Mouse (Mus musculus): ENCODE results near the gene Phyhipl. TPM values are rescaled to one million over a fixed set of nuclear protein-coding genes. Genes with fewer than 3 reads are reported as not detected.

The Phyhipl gene
- polyA plus RNA-seq, 1 experiment from 2014 or later: 1.3 TPM

GRCm38 (mm10) chr10:70686941-70687703, 31.4 kb upstream of the Phyhipl start:
- no peak for ATAC-seq (ENCODE audit: insufficient number of reproducible peaks, insufficient read depth, low FRiP score, low read depth)
- 74% methylated on average over 11 of the region's 11 CpGs for WGBS
- H3K36me3 ChIP-seq (ENCODE audit: control insufficient read depth, insufficient read depth, low read length): no peaks in the 10 kb centered on the region
- H3K27me3 ChIP-seq (ENCODE audit: control insufficient read depth, insufficient read depth, low read length): no peaks in the 10 kb centered on the region
- H3K9me3 ChIP-seq (ENCODE audit: control insufficient read depth, low read length): 0 out of 2 replicates have a peak, but pooled peaks cover 4% of the 10 kb centered on the region
- no peak overlapping the region for H3K4me2 ChIP-seq (ENCODE audit: low read length)
- no peak overlapping the region for H3K4me3 ChIP-seq (ENCODE audit: control insufficient read depth in 1 of 2, insufficient read depth in 1 of 2, low read depth in 1 of 2, low read length in 2 of 2)
- H3K4me1 ChIP-seq (ENCODE audit: control insufficient read depth in 2 of 2, insufficient read depth in 2 of 2, low read length in 2 of 2): peaks cover 4 to 7% of the 10 kb centered on the region in 2 experiments; a peak in 3 of 4 replicates
- no peak overlapping the region for H3K27ac ChIP-seq (replicated peaks in 1 of 2; ENCODE audit: control insufficient read depth in 1 of 2, insufficient read depth in 1 of 2, low read depth in 2 of 2, low read length in 2 of 2)
- H3K9ac ChIP-seq (ENCODE audit: low read length): no peak overlapping the region

DNA sequence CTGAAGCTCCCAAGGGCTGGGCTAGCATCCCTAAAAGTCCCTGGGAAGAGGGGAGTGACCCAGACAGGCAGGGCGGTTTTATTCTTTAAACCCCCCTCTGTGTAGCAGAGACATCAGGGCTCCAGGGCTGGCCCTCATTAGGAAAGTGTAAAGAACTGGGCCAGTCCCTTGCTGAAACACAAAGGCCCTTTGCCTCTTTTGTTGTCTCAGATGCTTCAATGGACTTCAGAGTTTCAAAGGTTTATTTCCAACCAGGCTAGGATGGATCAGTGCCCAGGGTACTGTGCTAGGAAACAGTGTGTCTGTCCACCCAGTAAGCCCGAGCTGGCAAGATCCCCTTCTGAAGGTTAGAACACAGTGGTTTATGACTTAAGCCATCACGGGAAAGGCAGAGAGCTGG, 30.7 kb upstream of the Phyhipl start:
- WGBS: 47% methylated on average over 3 of the region's 3 CpGs
- Histone ChIP-seq H3K9me3 (ENCODE audit: control insufficient read depth, low read length) (0 out of 2 replicates have a peak, but pooled peaks cover 4% of the 10 kb centered on the region), H3K36me3 (ENCODE audit: control insufficient read depth, insufficient read depth, low read length) (no peaks in the 10 kb centered on the region)

DNA sequence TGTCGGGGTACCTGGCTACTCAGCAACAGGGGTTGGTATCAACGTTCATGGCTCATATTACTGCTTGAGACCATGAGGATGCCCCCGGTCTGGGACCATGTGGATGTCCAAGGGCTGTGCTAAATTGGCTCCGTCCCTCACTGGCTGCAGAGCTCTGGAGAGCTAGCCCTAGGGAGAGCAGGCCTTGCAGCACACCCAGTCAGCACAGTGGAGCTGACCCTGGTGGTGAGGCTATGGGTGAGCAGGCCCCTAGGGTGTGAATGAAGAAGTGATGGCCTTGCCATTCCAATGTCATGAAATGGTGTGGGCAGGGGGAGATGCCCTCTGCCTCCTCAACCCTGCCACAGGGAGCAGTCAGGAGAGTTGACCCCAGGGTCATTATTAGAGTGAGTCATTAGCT, 27.7 kb upstream of the Phyhipl start:
- Histone ChIP-seq H3K27me3 (ENCODE audit: control insufficient read depth, insufficient read depth, low read length) (no peaks in the 10 kb centered on the region), H3K9ac (ENCODE audit: low read length) (no peak overlapping the region), H3K4me3 (ENCODE audit: control insufficient read depth in 1 of 2, insufficient read depth in 1 of 2, low read depth in 1 of 2, low read length in 2 of 2) (no peak overlapping the region), H3K4me2 (ENCODE audit: low read length) (no peak overlapping the region), H3K4me1 (ENCODE audit: control insufficient read depth in 2 of 2, insufficient read depth in 2 of 2, low read length in 2 of 2) (peaks cover 1 to 2% of the 10 kb centered on the region in 2 experiments; a peak in 2 of 4 replicates), H3K9me3 (ENCODE audit: control insufficient read depth, low read length) (0 out of 2 replicates have a peak, but pooled peaks cover 4% of the 10 kb centered on the region), H3K27ac (replicated peaks in 1 of 2; ENCODE audit: control insufficient read depth in 1 of 2, insufficient read depth in 1 of 2, low read depth in 2 of 2, low read length in 2 of 2) (no peak overlapping the region), H3K36me3 (ENCODE audit: control insufficient read depth, insufficient read depth, low read length) (no peaks in the 10 kb centered on the region)
- 86% methylated on average over 4 of the region's 4 CpGs for WGBS
- no peak for ATAC-seq (ENCODE audit: insufficient number of reproducible peaks, insufficient read depth, low FRiP score, low read depth)

More for the DNA sequence above, 30.7 kb upstream of the Phyhipl start:
- Histone ChIP-seq H3K4me1 (ENCODE audit: control insufficient read depth in 2 of 2, insufficient read depth in 2 of 2, low read length in 2 of 2) (peaks cover 4 to 7% of the 10 kb centered on the region in 2 experiments; a peak in 3 of 4 replicates), H3K4me2 (ENCODE audit: low read length) (no peak overlapping the region), H3K9ac (ENCODE audit: low read length) (no peak overlapping the region), H3K4me3 (ENCODE audit: control insufficient read depth in 1 of 2, insufficient read depth in 1 of 2, low read depth in 1 of 2, low read length in 2 of 2) (no peak overlapping the region), H3K27me3 (ENCODE audit: control insufficient read depth, insufficient read depth, low read length) (no peaks in the 10 kb centered on the region), H3K27ac (replicated peaks in 1 of 2; ENCODE audit: control insufficient read depth in 1 of 2, insufficient read depth in 1 of 2, low read depth in 2 of 2, low read length in 2 of 2) (no peak overlapping the region)
- ATAC-seq (ENCODE audit: insufficient number of reproducible peaks, insufficient read depth, low FRiP score, low read depth): no peak

DNA sequence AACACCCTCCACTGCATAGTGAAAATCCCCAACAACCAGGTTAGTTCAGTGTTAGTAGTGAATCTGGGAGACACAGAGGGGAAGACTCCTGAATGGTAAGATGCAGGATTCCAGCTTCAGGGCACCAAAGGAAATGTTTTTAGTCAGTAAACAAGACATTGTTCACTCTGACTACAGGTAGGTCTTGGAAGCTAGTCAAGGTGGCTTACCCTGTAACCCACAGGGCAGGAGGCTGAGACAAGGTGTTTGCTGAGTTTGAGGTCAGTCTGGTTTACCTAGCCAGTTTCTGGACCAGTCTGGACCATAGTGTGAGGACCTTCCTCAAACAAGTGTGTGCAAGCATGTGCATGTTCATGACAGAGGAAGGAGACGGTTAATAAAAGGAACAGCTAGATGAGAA, 22.2 kb upstream of the Phyhipl start:
- no peak for ATAC-seq (ENCODE audit: insufficient number of reproducible peaks, insufficient read depth, low FRiP score, low read depth)
- Histone ChIP-seq H3K27me3 (ENCODE audit: control insufficient read depth, insufficient read depth, low read length) (no peaks in the 10 kb centered on the region), H3K27ac (replicated peaks in 1 of 2; ENCODE audit: control insufficient read depth in 1 of 2, insufficient read depth in 1 of 2, low read depth in 2 of 2, low read length in 2 of 2) (no peak overlapping the region), H3K9me3 (ENCODE audit: control insufficient read depth, low read length) (no peaks in the 10 kb centered on the region), H3K4me1 (ENCODE audit: control insufficient read depth in 2 of 2, insufficient read depth in 2 of 2, low read length in 2 of 2) (no peaks in the 10 kb centered on the region), H3K9ac (ENCODE audit: low read length) (no peak overlapping the region), H3K36me3 (ENCODE audit: control insufficient read depth, insufficient read depth, low read length) (no peaks in the 10 kb centered on the region), H3K4me2 (ENCODE audit: low read length) (no peak overlapping the region), H3K4me3 (ENCODE audit: control insufficient read depth in 1 of 2, insufficient read depth in 1 of 2, low read depth in 1 of 2, low read length in 2 of 2) (no peak overlapping the region)
- WGBS: 68% methylated on average over 1 of the region's 1 CpGs

- H3K36me3 ChIP-seq (ENCODE audit: control insufficient read depth, insufficient read depth, low read length): no peaks in the 10 kb centered on the region
- WGBS: 50% methylated on average over 6 of the region's 6 CpGs
- H3K9ac ChIP-seq (ENCODE audit: low read length): no peak overlapping the region
- no peaks in the 10 kb centered on the region for H3K4me1 ChIP-seq (ENCODE audit: control insufficient read depth in 2 of 2, insufficient read depth in 2 of 2, low read length in 2 of 2)
- H3K4me3 ChIP-seq (ENCODE audit: control insufficient read depth in 1 of 2, insufficient read depth in 1 of 2, low read depth in 1 of 2, low read length in 2 of 2): no peak overlapping the region
- no peaks in the 10 kb centered on the region for H3K27me3 ChIP-seq (ENCODE audit: control insufficient read depth, insufficient read depth, low read length)
- no peak for ATAC-seq (ENCODE audit: insufficient number of reproducible peaks, insufficient read depth, low FRiP score, low read depth)
- H3K9me3 ChIP-seq (ENCODE audit: control insufficient read depth, low read length): no peaks in the 10 kb centered on the region
- H3K27ac ChIP-seq (replicated peaks in 1 of 2; ENCODE audit: control insufficient read depth in 1 of 2, insufficient read depth in 1 of 2, low read depth in 2 of 2, low read length in 2 of 2): no peak overlapping the region
- no peak overlapping the region for H3K4me2 ChIP-seq (ENCODE audit: low read length)
Observed at GRCm38 (mm10) chr10:70656272-70656671, 507 bp upstream of the Phyhipl start.

DNA sequence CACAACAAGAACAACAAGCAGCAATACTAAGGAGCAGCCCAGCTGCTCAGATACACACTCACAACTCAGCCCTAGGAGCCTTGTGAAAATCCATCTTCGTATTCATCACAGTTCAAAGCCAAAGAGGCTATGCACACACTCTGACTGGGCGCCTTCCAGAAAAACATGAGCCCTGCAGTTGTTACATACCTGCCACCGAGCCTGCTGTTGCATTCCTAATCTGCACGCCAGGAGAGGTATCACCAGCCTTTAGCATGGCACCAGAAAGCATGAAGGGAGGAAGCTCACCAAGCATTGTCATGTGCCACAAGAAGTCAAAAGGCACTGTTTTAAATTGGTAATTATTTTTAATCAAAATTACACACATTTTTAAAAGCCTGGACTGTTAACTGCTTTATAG, 1.1 kb downstream of the Phyhipl start:
- no peak overlapping the region for H3K4me2 ChIP-seq (ENCODE audit: low read length)
- no peak for ATAC-seq (ENCODE audit: insufficient number of reproducible peaks, insufficient read depth, low FRiP score, low read depth)
- H3K9me3 ChIP-seq (ENCODE audit: control insufficient read depth, low read length): no peaks in the 10 kb centered on the region
- 64% methylated on average over 4 of the region's 4 CpGs for WGBS
- no peak overlapping the region for H3K27ac ChIP-seq (replicated peaks in 1 of 2; ENCODE audit: control insufficient read depth in 1 of 2, insufficient read depth in 1 of 2, low read depth in 2 of 2, low read length in 2 of 2)
- H3K4me1 ChIP-seq (ENCODE audit: control insufficient read depth in 2 of 2, insufficient read depth in 2 of 2, low read length in 2 of 2): no peaks in the 10 kb centered on the region
- no peaks in the 10 kb centered on the region for H3K27me3 ChIP-seq (ENCODE audit: control insufficient read depth, insufficient read depth, low read length)
- H3K36me3 ChIP-seq (ENCODE audit: control insufficient read depth, insufficient read depth, low read length): no peaks in the 10 kb centered on the region
- H3K9ac ChIP-seq (ENCODE audit: low read length): no peak overlapping the region
- H3K4me3 ChIP-seq (ENCODE audit: control insufficient read depth in 1 of 2, insufficient read depth in 1 of 2, low read depth in 1 of 2, low read length in 2 of 2): no peak overlapping the region

GRCm38 (mm10) chr10:70654139-70654538, 1.6 kb downstream of the Phyhipl start:
- no peaks in the 10 kb centered on the region for H3K9me3 ChIP-seq (ENCODE audit: control insufficient read depth, low read length)
- no peak overlapping the region for H3K4me3 ChIP-seq (ENCODE audit: control insufficient read depth in 1 of 2, insufficient read depth in 1 of 2, low read depth in 1 of 2, low read length in 2 of 2)
- H3K27me3 ChIP-seq (ENCODE audit: control insufficient read depth, insufficient read depth, low read length): no peaks in the 10 kb centered on the region
- ATAC-seq (ENCODE audit: insufficient number of reproducible peaks, insufficient read depth, low FRiP score, low read depth): no peak
- no peaks in the 10 kb centered on the region for H3K4me1 ChIP-seq (ENCODE audit: control insufficient read depth in 2 of 2, insufficient read depth in 2 of 2, low read length in 2 of 2)
- H3K27ac ChIP-seq (replicated peaks in 1 of 2; ENCODE audit: control insufficient read depth in 1 of 2, insufficient read depth in 1 of 2, low read depth in 2 of 2, low read length in 2 of 2): no peak overlapping the region
- no peak overlapping the region for H3K4me2 ChIP-seq (ENCODE audit: low read length)
- H3K9ac ChIP-seq (ENCODE audit: low read length): no peak overlapping the region
- H3K36me3 ChIP-seq (ENCODE audit: control insufficient read depth, insufficient read depth, low read length): no peaks in the 10 kb centered on the region
- WGBS: 77% methylated on average over 3 of the region's 3 CpGs
